Mouse (Mus musculus) heart, embryonic 13.5 days (tissue): Measurements from ENCODE around the gene Smpdl3b. TPM values are rescaled to one million over a fixed set of nuclear protein-coding genes. Genes with fewer than 3 reads are reported as not detected.
"Not testable (repeated sequence)": the region's sequence is repeated elsewhere in the genome, so short reads cannot be mapped to it uniquely, and the experiment has no call there.

Experiments
- ATAC-seq: fragments of 200-750 bp; cut with Nextera tagmentation; 2 replicates; pipeline ENCODE4 v1.8.0; 2017; ENCODE audit warnings: moderate TSS enrichment; ENCODE audit not compliant: insufficient number of reproducible peaks, low FRiP score, low TSS enrichment; ENCODE audit errors: extremely low read depth
- H3K27ac ChIP-seq: fragments of 300-500 bp; sonication (generic); replicated peaks from 2 replicates; pipeline ENCODE4 v1.5.1; 2015; ENCODE audit warnings: moderate library complexity, mild to moderate bottlenecking, inconsistent platforms
- H3K27me3 ChIP-seq: fragments of 300-500 bp; sonication (generic); replicated peaks from 2 replicates; pipeline ENCODE4 v1.6.1; 2015; ENCODE audit warnings: mild to moderate bottlenecking, inconsistent platforms
- H3K36me3 ChIP-seq: fragments of 300-500 bp; sonication (generic); 2 replicates; pipeline ENCODE4 v1.6.1; 2015; ENCODE audit warnings: mild to moderate bottlenecking, inconsistent platforms
- H3K4me1 ChIP-seq: fragments of 300-500 bp; sonication (generic); 2 replicates; pipeline ENCODE4 v1.6.1; 2015; ENCODE audit warnings: inconsistent platforms
- H3K4me2 ChIP-seq: fragments of 300-500 bp; sonication (generic); 2 replicates; pipeline ENCODE4 v1.6.1; 2015; ENCODE audit warnings: inconsistent platforms, mild to moderate bottlenecking, moderate library complexity
- H3K4me3 ChIP-seq: fragments of 300-500 bp; sonication (generic); 2 replicates; pipeline ENCODE4 v1.5.1; 2015; ENCODE audit warnings: moderate library complexity, mild to moderate bottlenecking, inconsistent platforms
- H3K9ac ChIP-seq: fragments of 300-500 bp; sonication (generic); 2 replicates; pipeline ENCODE4 v1.6.1; 2015; ENCODE audit warnings: inconsistent platforms, mild to moderate bottlenecking, moderate library complexity
- H3K9me3 ChIP-seq: fragments of 300-500 bp; sonication (generic); 2 replicates; pipeline ENCODE4 v1.6.1; 2016; ENCODE audit warnings: inconsistent platforms
- WGBS: fragments of 180-500 bp; shearing (Covaris S2); methylation state at CpG from one replicate; pipeline ENCODE4 v1.1.7; 2015; ENCODE audit warnings: mixed read lengths; 5-methylcytosine and 5-hydroxymethylcytosine counted together
- polyA plus RNA-seq: library from polyadenylated mRNA; unstranded; fragments of >200 nt; fragmentation: Nextera tagmentation; extraction: Ambion mirVana; gene quantifications from 2 replicates; pipeline ENCODE4 v1.2.1, GENCODE M21; 2015

Gene Smpdl3b
- polyA plus RNA-seq: 6.1 TPM in 2 replicates

- Histone ChIP-seq H3K9ac (peak within 1 kb of the TSS; percentile 76), H3K9me3 (no peaks in the 10 kb centered on the region), H3K4me2 (peak within 1 kb of the TSS; percentile 79), H3K4me3 (peak within 1 kb of the TSS; percentile 52), H3K27ac (no peak within 1 kb of the TSS), H3K27me3 (peaks cover 25% of the 10 kb centered on the region), H3K4me1 (peaks cover 15% of the 10 kb centered on the region), H3K36me3 (no peaks in the 10 kb centered on the region)
- WGBS: 1% methylated on average over 22 of the region's 22 CpGs
- ATAC-seq: no peak
These were observed at the start of gene Smpdl3b for GRCm38 (mm10) chr4:132756974-132757373. TSS of gene Smpdl3b (minus strand) at chr4:132757252.

- ATAC-seq: no peak
- H3K9me3 ChIP-seq: peaks cover 15% of the 10 kb centered on the region
- no peaks in the 10 kb centered on the region for H3K36me3 ChIP-seq
- H3K4me1 ChIP-seq: peaks cover 24% of the 10 kb centered on the region
- no peak overlapping the region for H3K9ac ChIP-seq
- no peaks in the 10 kb centered on the region for H3K27me3 ChIP-seq
- WGBS: 85% methylated on average over 7 of the region's 7 CpGs
- H3K27ac ChIP-seq: no peak overlapping the region
- H3K4me2 ChIP-seq: no peak overlapping the region
- no peak overlapping the region for H3K4me3 ChIP-seq
These were observed 49.7 kb upstream of the Smpdl3b start for GRCm38 (mm10) chr4:132806620-132807191.

- Histone ChIP-seq H3K27me3 (no peaks in the 10 kb centered on the region), H3K27ac (no peak overlapping the region; the same call in 1 of the 2 replicates), H3K36me3 (no peaks in the 10 kb centered on the region), H3K9ac (no peak overlapping the region), H3K4me1 (peaks cover 24% of the 10 kb centered on the region), H3K9me3 (peaks cover 7% of the 10 kb centered on the region), H3K4me3 (no peak overlapping the region), H3K4me2 (no peak overlapping the region)
- 59% methylated on average over 12 of the region's 12 CpGs for WGBS
- ATAC-seq: no peak
These were observed 48.6 kb upstream of the Smpdl3b start for GRCm38 (mm10) chr4:132805599-132806197.

- H3K9me3 ChIP-seq: peaks cover 1% of the 10 kb centered on the region; the same call in 1 of the 2 replicates
- H3K4me2 ChIP-seq: no peak overlapping the region
- H3K4me3 ChIP-seq: no peak overlapping the region
- H3K4me1 ChIP-seq: peaks cover 24% of the 10 kb centered on the region
- ATAC-seq: no peak
- no peak overlapping the region for H3K9ac ChIP-seq
- 76% methylated on average over 5 of the region's 5 CpGs for WGBS
- no peaks in the 10 kb centered on the region for H3K27me3 ChIP-seq
- no peaks in the 10 kb centered on the region for H3K36me3 ChIP-seq
- H3K27ac ChIP-seq: no peak overlapping the region
These were observed 48.1 kb upstream of the Smpdl3b start for GRCm38 (mm10) chr4:132805146-132805545.

GRCm38 (mm10) chr4:132804331-132804730 lies 47.3 kb upstream of the Smpdl3b start:
- Histone ChIP-seq H3K9ac (no peak overlapping the region), H3K4me1 (peaks cover 20% of the 10 kb centered on the region), H3K9me3 (no peaks in the 10 kb centered on the region), H3K4me3 (no peak overlapping the region), H3K27me3 (no peaks in the 10 kb centered on the region), H3K36me3 (no peaks in the 10 kb centered on the region), H3K27ac (no peak overlapping the region), H3K4me2 (no peak overlapping the region)
- no peak for ATAC-seq
- 83% methylated on average over 6 of the region's 6 CpGs for WGBS

- no peaks in the 10 kb centered on the region for H3K9me3 ChIP-seq
- no peaks in the 10 kb centered on the region for H3K27me3 ChIP-seq
- WGBS: 94% methylated on average over 7 of the region's 7 CpGs
- H3K9ac ChIP-seq: no peak overlapping the region
- no peak overlapping the region for H3K4me3 ChIP-seq
- no peak for ATAC-seq
- H3K36me3 ChIP-seq: no peaks in the 10 kb centered on the region
- peaks cover 18% of the 10 kb centered on the region for H3K4me1 ChIP-seq
- no peak overlapping the region for H3K27ac ChIP-seq
- H3K4me2 ChIP-seq: no peak overlapping the region
These were observed 46.8 kb upstream of the Smpdl3b start for GRCm38 (mm10) chr4:132803876-132804275.

- no peak overlapping the region for H3K27ac ChIP-seq
These were observed 46.2 kb upstream of the Smpdl3b start for GRCm38 (mm10) chr4:132803212-132803611.

GRCm38 (mm10) chr4:132802171-132802637 lies 45.2 kb upstream of the Smpdl3b start:
- Histone ChIP-seq H3K4me1 (peaks cover 6% of the 10 kb centered on the region), H3K4me2 (peak overlapping the region; percentile 22; the same call in 1 of the 2 replicates), H3K9ac (no peak overlapping the region), H3K4me3 (no peak overlapping the region), H3K27me3 (peaks cover 7% of the 10 kb centered on the region), H3K9me3 (no peaks in the 10 kb centered on the region), H3K27ac (0 out of 2 replicates have a peak overlapping the region, but pooled peaks have one; percentile 1), H3K36me3 (no peaks in the 10 kb centered on the region)
- no peak; the same call in 1 of the 2 replicates for ATAC-seq
- WGBS: 51% methylated on average over 16 of the region's 16 CpGs

More at GRCm38 (mm10) chr4:132803212-132803611, 46.2 kb upstream of the Smpdl3b start:
- Histone ChIP-seq H3K4me2 (no peak overlapping the region), H3K9me3 (no peaks in the 10 kb centered on the region), H3K4me3 (no peak overlapping the region), H3K27me3 (no peaks in the 10 kb centered on the region), H3K36me3 (no peaks in the 10 kb centered on the region), H3K4me1 (peaks cover 12% of the 10 kb centered on the region), H3K9ac (no peak overlapping the region)
- no peak for ATAC-seq
- 84% methylated on average over 5 of the region's 5 CpGs for WGBS

- Histone ChIP-seq H3K9me3 (no peaks in the 10 kb centered on the region), H3K4me1 (peaks cover 6% of the 10 kb centered on the region), H3K36me3 (no peaks in the 10 kb centered on the region), H3K9ac (no peak overlapping the region), H3K27me3 (peaks cover 11% of the 10 kb centered on the region), H3K4me2 (peak overlapping the region; percentile 22; the same call in 1 of the 2 replicates), H3K27ac (0 out of 2 replicates have a peak overlapping the region, but pooled peaks have one; percentile 1), H3K4me3 (no peak overlapping the region)
- WGBS: 86% methylated on average over 18 of the region's 18 CpGs
- ATAC-seq: no peak
These were observed 44.4 kb upstream of the Smpdl3b start for GRCm38 (mm10) chr4:132801176-132802077.

GRCm38 (mm10) chr4:132799845-132800244 lies 42.8 kb upstream of the Smpdl3b start:
- Histone ChIP-seq H3K4me2 (no peak overlapping the region), H3K27ac (no peak overlapping the region), H3K4me3 (no peak overlapping the region), H3K27me3 (peaks cover 26% of the 10 kb centered on the region), H3K4me1 (peaks cover 9% of the 10 kb centered on the region), H3K36me3 (no peaks in the 10 kb centered on the region), H3K9me3 (no peaks in the 10 kb centered on the region), H3K9ac (no peak overlapping the region)
- 76% methylated on average over 4 of the region's 4 CpGs for WGBS
- ATAC-seq: no peak

GRCm38 (mm10) chr4:132798666-132799065 lies 41.6 kb upstream of the Smpdl3b start:
- H3K36me3 ChIP-seq, H3K27ac ChIP-seq, H3K9me3 ChIP-seq, H3K4me2 ChIP-seq, H3K4me1 ChIP-seq, H3K4me3 ChIP-seq, ATAC-seq, H3K9ac ChIP-seq: not testable (repeated sequence)
- peaks cover 38% of the 10 kb centered on the region for H3K27me3 ChIP-seq
- 75% methylated on average over 3 of the region's 3 CpGs for WGBS
